Mouse (Mus musculus) bone marrow, adult 2 months (tissue): ENCODE measurements around the gene Ccnk. TPM values are rescaled to one million over a fixed set of nuclear protein-coding genes. Genes with fewer than 3 reads are reported as not detected.

ENCODE experiments used
- H3K27ac ChIP-seq: fragments of 200-500 bp; 2 replicates; pipeline ENCODE4 v1.5.1; 2012; ENCODE audit warnings: low read depth, mild to moderate bottlenecking, control low read depth, inconsistent platforms, low read length; ENCODE audit not compliant: control insufficient read depth, poor library complexity, insufficient read depth
- H3K4me1 ChIP-seq: fragments of 200-500 bp; 2 replicates; pipeline ENCODE4 v1.6.1; 2011; ENCODE audit warnings: low read length; ENCODE audit not compliant: control insufficient read depth, insufficient read depth
- H3K4me3 ChIP-seq: fragments of 200-500 bp; replicated peaks from 2 replicates; pipeline ENCODE3; 2011; ENCODE audit warnings: mild to moderate bottlenecking, low read depth, low read length, control low read depth; ENCODE audit not compliant: control insufficient read depth
- CTCF ChIP-seq: fragments of 200-500 bp; IDR thresholded peaks from 2 replicates; pipeline ENCODE4 v1.5.1; 2011; ENCODE audit warnings: low read length, control low read depth; ENCODE audit not compliant: control insufficient read depth, insufficient read depth
- POLR2A ChIP-seq: fragments of 200-500 bp; IDR thresholded peaks from 2 replicates; pipeline ENCODE4 v1.6.1; 2011; ENCODE audit warnings: low read depth, mild to moderate bottlenecking, control low read depth, low read length, borderline replicate concordance; ENCODE audit not compliant: control insufficient read depth
- WGBS: fragments of 180-500 bp; shearing (Covaris S2); methylation state at CpG from one replicate; pipeline ENCODE4 v1.1.7; 2018; 5-methylcytosine and 5-hydroxymethylcytosine counted together
- polyA plus RNA-seq: library from polyadenylated mRNA; stranded (reverse); fragments of >200 nt; gene quantifications from 2 replicates; pipeline ENCODE4 v1.2.4, GENCODE M21; 2011; ENCODE audit warnings: low replicate concordance; ENCODE audit not compliant: missing spikeins, insufficient read depth, insufficient read length

Gene Ccnk
- polyA plus RNA-seq, 1 experiment: 21.9 TPM

DNA sequence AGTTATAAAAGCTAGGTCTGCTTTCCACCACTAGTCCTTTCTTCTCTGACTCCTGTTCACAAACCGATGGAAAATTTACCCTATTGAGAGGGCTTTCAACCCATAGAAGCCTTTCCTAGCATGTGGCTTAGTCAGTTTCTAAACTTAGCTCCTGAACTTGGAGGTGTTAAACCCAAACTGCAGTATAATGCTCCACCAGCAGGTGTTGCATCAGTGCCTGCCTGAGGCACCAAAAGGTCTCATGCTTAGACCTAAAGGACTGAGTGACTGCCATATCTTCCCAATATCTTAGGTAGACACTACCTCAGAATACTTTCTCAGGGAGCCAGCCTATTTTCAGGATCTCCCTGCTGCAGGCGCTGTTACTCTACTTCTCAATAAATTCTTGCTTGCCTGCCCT lies 26.6 kb upstream of the Ccnk start:
- no peak overlapping the region for H3K27ac ChIP-seq
- TF ChIP-seq CTCF (no peak), POLR2A (no peak)
- no peak overlapping the region for H3K4me3 ChIP-seq
- 93% methylated on average over 2 of the region's 2 CpGs for WGBS
- no peaks in the 10 kb centered on the region for H3K4me1 ChIP-seq

DNA sequence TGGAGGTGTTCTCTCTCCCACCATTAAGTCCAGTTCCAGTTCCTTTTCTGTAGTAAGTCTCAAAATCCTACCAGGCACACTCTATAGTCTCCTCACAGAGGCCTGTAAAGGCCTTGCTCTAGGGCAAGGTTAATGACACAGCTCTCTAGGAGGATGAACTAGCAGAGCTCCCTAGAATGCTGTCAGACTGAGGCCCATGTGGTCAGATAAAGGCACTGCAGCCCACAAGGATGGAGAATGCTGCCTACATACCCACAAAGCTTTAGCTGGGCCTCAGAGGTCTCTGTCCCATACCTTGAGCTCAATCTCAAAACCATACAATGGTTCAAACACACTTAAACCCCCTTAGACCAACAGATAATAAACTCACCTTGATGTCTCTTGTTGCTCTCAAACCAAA lies 19.5 kb upstream of the Ccnk start:
- no peak overlapping the region for H3K4me3 ChIP-seq
- H3K27ac ChIP-seq: no peak overlapping the region
- TF ChIP-seq POLR2A: no peak
- TF ChIP-seq CTCF: no peak
- no peaks in the 10 kb centered on the region for H3K4me1 ChIP-seq

DNA sequence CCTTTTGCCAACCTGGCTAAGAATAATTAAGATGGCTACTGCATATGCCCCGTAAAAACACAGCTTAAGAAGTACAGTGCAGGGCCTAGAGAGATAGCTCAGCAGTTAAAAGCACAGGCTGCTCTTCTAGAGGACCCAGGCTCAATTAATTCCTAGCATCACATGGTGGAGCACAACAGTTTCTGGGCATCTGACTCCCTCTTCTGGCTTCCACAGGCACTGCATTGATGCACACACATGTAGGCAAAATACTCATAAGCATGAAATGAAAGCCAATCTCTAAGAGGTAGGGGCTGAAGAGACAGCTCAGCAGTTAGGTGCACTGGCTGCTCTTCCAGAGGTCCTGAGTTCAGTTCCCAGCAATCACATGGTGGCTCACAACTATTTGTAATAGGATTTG lies 17.3 kb upstream of the Ccnk start:
- 100% methylated on average over 1 of the region's 1 CpGs for WGBS
- Histone ChIP-seq H3K4me1 (no peaks in the 10 kb centered on the region; the same call in 1 of the 2 replicates), H3K27ac (no peak overlapping the region), H3K4me3 (no peak overlapping the region)
- TF ChIP-seq POLR2A: no peak
- 0 out of 2 replicates have a peak, but pooled peaks have one; percentile 2 for TF ChIP-seq CTCF

DNA sequence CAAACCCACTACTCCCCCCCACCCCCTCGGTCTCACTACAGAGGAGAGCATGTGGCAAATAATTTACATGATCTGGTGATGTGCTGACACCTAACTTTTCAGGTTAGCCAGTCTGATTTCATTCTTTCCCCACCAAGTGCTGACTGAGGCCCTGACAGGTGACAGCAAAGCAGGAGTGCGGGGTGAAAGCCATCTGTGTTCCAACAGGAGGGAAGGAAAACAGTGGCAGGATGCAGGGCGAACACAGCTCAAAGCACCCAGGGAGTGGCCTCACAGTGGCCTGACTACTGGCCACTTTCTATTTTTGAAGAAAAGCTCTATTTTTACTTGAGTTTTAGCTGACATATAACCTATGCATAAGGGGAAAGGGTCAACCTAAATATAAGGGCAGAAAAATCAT lies 15.7 kb upstream of the Ccnk start:
- no peak overlapping the region for H3K4me3 ChIP-seq
- H3K27ac ChIP-seq: no peak overlapping the region
- TF ChIP-seq CTCF (no peak), POLR2A (no peak)
- WGBS: 91% methylated on average over 3 of the region's 3 CpGs
- no peaks in the 10 kb centered on the region; the same call in 1 of the 2 replicates for H3K4me1 ChIP-seq

DNA sequence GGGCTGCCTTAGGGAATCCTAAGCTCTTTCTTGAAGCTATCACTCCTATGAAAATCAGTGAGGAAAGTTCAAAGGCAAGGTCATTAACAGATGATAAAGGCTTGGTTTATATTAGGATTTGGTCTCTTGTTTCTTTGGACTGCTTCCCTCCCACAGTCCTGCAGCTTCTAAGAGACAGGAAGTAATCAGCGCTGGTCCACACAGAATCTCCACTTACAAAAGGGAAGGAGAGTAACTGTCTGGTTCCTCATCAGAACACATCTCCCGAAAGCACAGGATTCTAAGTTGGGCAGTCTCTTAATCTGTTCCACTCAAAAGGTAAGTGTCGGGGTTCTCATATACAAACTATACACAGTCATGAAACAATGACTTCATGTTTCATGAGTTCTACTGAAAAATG lies 10.5 kb upstream of the Ccnk start:
- Histone ChIP-seq H3K27ac (no peak overlapping the region), H3K4me1 (peaks cover 6% of the 10 kb centered on the region), H3K4me3 (no peak overlapping the region)
- 30% methylated on average over 3 of the region's 3 CpGs for WGBS
- TF ChIP-seq CTCF: no peak
- TF ChIP-seq POLR2A: no peak

DNA sequence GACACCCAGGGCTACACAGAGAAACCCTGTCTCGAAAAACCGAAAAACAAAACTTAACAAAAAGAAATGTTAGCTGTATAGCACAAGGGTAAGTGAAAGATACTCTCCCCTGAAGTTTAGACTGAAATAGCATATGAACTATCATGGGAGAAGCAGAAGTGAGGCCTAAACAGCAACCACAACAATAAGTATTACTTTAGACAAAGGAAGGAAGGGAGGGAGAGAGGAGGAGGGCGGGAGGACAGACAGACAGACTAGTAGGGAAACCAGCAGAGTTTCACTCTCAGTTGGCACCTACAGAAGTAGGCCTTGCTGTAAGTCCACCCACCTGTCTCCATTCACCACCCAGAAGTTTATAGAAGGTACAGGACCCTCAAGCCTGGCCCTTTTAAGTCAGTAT lies 8.9 kb upstream of the Ccnk start:
- TF ChIP-seq CTCF (no peak), POLR2A (no peak)
- WGBS: 29% methylated on average over 3 of the region's 3 CpGs
- Histone ChIP-seq H3K4me3 (no peak overlapping the region), H3K4me1 (peaks cover 6% of the 10 kb centered on the region), H3K27ac (peak overlapping the region; percentile 36; the same call in 1 of the 2 replicates)

DNA sequence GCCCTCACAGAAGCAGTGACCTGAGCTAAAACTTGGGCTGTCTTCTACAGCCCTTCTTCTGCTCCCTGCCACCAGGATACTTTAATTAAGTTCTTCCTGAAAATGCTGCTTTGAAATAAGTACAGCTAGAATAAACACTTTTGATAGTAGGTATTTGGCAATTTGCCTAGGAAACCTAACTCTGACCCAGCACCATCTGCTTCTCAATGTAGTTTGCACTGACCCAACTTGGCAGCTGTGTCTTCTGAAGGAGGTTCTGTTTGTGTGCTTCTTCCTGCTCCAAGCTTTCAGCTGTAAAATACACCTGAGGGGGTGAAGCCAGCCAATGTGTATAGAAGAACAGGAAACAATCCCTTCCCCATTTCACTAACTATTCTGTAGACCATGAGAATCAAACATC lies 8.0 kb upstream of the Ccnk start:
- Histone ChIP-seq H3K27ac (no peak overlapping the region), H3K4me1 (peaks cover 6% of the 10 kb centered on the region), H3K4me3 (no peak overlapping the region)
- TF ChIP-seq POLR2A: no peak
- no peak for TF ChIP-seq CTCF

DNA sequence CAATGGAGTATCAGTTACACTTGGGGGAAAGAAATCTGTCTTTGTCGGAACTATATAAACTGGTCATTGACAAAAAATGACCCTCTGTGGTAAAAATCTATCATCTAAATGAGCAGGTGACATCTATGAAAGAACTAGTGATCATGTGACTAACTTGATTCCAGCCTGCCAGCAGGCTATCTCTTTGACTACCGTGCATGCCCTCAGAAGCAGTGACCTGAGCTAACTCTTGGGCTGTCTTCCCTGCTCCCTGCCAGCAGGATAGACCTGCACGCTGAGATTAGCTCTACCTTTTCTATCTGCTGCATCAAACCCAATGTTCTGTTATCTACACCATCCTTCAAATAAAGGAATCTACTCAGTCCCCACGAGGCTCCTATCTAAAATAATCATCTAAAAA lies 6.7 kb upstream of the Ccnk start:
- no peak for TF ChIP-seq CTCF
- no peak for TF ChIP-seq POLR2A
- no peak overlapping the region for H3K27ac ChIP-seq
- H3K4me3 ChIP-seq: no peak overlapping the region
- H3K4me1 ChIP-seq: peaks cover 6% of the 10 kb centered on the region
- 70% methylated on average over 4 of the region's 4 CpGs for WGBS

DNA sequence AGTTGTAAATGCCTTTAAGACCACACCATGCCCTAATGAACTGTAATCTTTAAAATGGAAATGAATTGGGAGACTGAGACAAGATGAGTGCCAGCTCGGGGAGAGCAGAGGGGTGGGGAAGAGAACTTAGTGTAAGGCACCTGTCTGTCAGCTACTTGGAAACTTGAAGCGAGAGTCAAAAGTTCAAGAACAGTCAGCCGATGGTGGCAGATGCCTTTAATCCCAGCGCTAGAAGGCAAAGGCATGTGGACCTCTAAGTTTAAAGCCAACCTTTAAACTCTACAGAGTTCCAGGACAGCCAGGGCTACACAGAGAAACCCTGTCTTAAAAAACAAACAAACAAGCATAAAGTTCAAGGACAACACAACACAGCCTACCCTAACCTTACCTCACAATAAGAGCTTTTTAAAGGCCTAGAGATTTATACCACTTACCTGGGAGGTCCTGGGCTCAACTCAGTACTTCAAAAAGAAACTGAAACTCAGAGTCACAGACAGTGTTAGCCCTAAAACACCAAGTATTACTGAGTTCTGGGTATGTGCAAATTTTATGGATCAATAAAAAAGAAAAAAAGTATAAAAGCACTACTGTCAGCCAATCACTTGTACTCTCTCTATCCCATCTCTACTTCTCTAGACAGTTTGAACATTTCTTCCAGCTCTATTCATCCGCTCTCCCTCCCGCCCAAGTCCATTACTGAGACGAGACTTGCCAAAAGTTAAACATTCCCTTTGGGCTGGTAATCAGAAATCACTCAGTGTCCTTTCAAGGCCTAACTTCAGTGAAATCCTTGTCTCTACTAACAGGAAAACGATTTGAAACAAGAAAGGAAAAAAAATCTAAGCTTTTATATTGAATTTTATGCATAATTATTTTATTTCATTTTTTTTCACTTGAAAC lies 4.5 kb upstream of the Ccnk start:
- 85% methylated on average over 8 of the region's 8 CpGs for WGBS
- no peak for TF ChIP-seq CTCF
- TF ChIP-seq POLR2A: no peak
- H3K4me1 ChIP-seq: peaks cover 4% of the 10 kb centered on the region
- no peak overlapping the region for H3K4me3 ChIP-seq
- H3K27ac ChIP-seq: no peak overlapping the region
